Mouse (Mus musculus) embryonic stem cell, embryonic (primary cell): ENCODE results near the gene Atoh1.

Experiments used
- CTCF ChIA-PET, 4 experiments: fragments of 300-600 bp in 2 of 4; fragments of 350-600 bp in 2 of 4; sonication (Branson Sonifier 250); formaldehyde crosslinking; loops; one replicate each; lab custom pipeline; 2022; ENCODE audit warnings: inconsistent platforms in 2 of 4; lab: Charles Lee
- POLR2A ChIA-PET, 4 experiments: fragments of 300-600 bp in 2 of 4; fragments of 350-600 bp in 2 of 4; sonication (Branson Sonifier 250); formaldehyde crosslinking; loops; one replicate each; lab custom pipeline; 2022; ENCODE audit warnings: antibody characterized with exemption in 4 of 4, inconsistent platforms in 1 of 4; lab: Charles Lee

Atoh1 gene

GRCm38 (mm10) chr6:64742915-64743489 is 14.1 kb downstream of the Atoh1 start:
- POLR2A ChIA-PET, result no interaction called here
- CTCF ChIA-PET, result no interaction called here

- POLR2A ChIA-PET, result no interaction called here
- CTCF ChIA-PET, result no interaction called here
Measured at GRCm38 (mm10) chr6:64754515-64754914, 25.6 kb downstream of the Atoh1 start.

- CTCF ChIA-PET, result interaction anchor here in 1 of 4 experiments (0.5 kb wide), 1 partner anchor 569 kb away, joined by 3 read pairs; no protein-coding TSS in a partner anchor
- POLR2A ChIA-PET, result no interaction called here
Measured at GRCm38 (mm10) chr6:64763901-64764300, 35.0 kb downstream of the Atoh1 start.

GRCm38 (mm10) chr6:64773430-64773829 is 44.5 kb downstream of the Atoh1 start:
- CTCF ChIA-PET, result no interaction called here
- POLR2A ChIA-PET, result no interaction called here
